Mouse (Mus musculus) central nervous system, embryonic 14 days (tissue): ENCODE data around the gene Olfr1322. TPM values are rescaled to one million over a fixed set of nuclear protein-coding genes. Genes with fewer than 3 reads are reported as not detected.

Experiments used
- polyA plus RNA-seq: library from polyadenylated mRNA; depleted of rRNA; stranded (reverse); fragments of >200 nt; gene quantifications from 2 replicates; pipeline ENCODE4 v1.2.3, GENCODE M21; 2012; rRNA removed

Gene Olfr1322
- not detected in 2 replicates for polyA plus RNA-seq

DNA sequence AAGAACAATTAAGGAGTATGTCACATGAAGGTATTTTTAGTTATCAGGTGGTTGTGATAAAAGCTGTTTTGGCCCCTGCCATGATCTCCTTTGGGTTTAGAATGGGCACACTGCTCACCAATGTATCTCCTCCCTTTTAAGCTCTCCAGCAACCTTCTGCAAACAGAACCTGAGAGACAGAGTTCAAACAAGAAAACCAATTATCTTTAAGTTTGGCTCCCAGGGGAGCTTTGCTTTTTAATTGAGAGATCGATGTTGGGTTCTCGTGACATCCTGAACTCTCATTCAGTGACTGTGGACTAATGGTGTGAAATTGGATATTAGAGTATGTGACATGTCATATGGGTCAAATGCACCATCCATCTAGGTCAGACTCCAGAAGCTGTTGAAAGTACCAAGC is at the start of gene Olfr1322:
Olfr1322 (minus strand) TSS at position 101 of the 400 bp plus-strand sequence.

Other genes with a start within 250 kb of the Olfr1322 start
- gene Olfr1320, start 219.2 kb downstream of the Olfr1322 start, polyA plus RNA-seq, result not detected in 2 replicates
- gene Olfr1321, start 156.4 kb downstream of the Olfr1322 start, polyA plus RNA-seq, result not detected in 2 replicates
- gene Igsf1, start 93.7 kb downstream of the Olfr1322 start, polyA plus RNA-seq, result 3.9 and 4.5 TPM in 2 replicates
- not detected in 2 replicates for gene Olfr1323, start 127.9 kb upstream of the Olfr1322 start, polyA plus RNA-seq